Mouse (Mus musculus) kidney, embryonic 15.5 days (tissue): Measurements from ENCODE around the gene Wdr41. TPM values are rescaled to one million over a fixed set of nuclear protein-coding genes. Genes with fewer than 3 reads are reported as not detected.

Source experiments
- polyA plus RNA-seq: library from polyadenylated mRNA; unstranded; fragments of >200 nt; fragmentation: Nextera tagmentation; extraction: Ambion mirVana; gene quantifications from 2 replicates; pipeline ENCODE4 v1.2.1, GENCODE M21; 2015

The Wdr41 gene
- polyA plus RNA-seq, 1 experiment from 2014 or later: 22.9 TPM

Other genes with a start within 250 kb of the Wdr41 start
- 235 and 273 TPM in 2 replicates for gene Tbca, start 187.4 kb upstream of the Wdr41 start, polyA plus RNA-seq
- gene Otp, start 100.7 kb upstream of the Wdr41 start, polyA plus RNA-seq: not detected in 2 replicates